Comparison of ENCODE assay signal across 8 mouse cellular contexts in the genomic region with DNA sequence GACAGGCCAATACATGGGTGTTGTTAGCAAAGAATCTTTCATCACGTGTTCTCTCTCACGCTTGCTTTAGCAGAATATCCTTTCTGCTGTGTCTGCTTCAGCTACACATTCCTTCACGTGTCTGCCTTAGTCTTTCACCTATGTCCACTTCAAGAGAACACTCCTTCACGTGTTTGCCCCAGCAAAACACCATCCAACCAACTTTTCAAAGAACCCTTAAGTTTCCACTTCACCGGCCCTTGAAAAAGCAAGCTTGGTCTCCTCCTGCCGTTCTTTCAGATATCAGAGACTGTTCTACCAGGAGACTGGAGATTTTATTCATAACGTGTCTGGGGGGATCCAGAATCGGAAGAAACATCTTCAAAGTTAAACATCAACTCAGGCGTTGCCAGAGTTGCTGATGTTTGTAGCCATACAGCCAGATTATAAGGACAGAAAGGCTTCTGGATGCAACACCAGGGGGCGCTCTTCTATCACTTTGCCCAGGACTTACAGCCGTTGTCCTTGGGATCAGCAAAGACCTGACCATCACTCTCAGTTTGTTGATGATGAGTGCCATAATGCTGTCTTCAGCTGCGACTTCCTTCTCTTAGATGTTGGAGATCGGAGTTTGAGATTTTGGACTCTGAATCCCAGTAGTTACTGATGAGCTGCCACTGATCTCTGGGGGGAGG. TPM values are rescaled to one million over a fixed set of nuclear protein-coding genes. Genes with fewer than 3 reads are reported as not detected.
A peak's percentile ranks its signal among the peaks of the same experiment; 100 is the strongest.
DNase-seq lines count a peak whose midpoint lies in the region; ATAC-seq and TF ChIP-seq lines count a peak whose summit lies in the region.

No protein-coding gene starts in this region.

- H3K36me3 ChIP-seq in forebrain, postnatal 0 days (ENCODE audit: insufficient read depth), result no peaks in the 10 kb centered on the region
- H3K36me3 ChIP-seq in forebrain, embryonic 12.5 days (replicated peaks), result no peaks in the 10 kb centered on the region

- H3K27me3 ChIP-seq in forebrain, postnatal 0 days (ENCODE audit: insufficient read depth, low read length), result no peaks in the 10 kb centered on the region
- peaks cover 37% of the 10 kb centered on the region for H3K27me3 ChIP-seq in forebrain, embryonic 12.5 days

- peak; percentile 45 for DNase-seq in forebrain, postnatal 0 days
- DNase-seq in urinary bladder, postnatal 14 days (ENCODE audit: low spot score), result peak; percentile 63
- DNase-seq in urinary bladder, adult 18-20 months (ENCODE audit: low spot score in 2 of 2), result no peak
- DNase-seq in cerebellum, postnatal 10 days, result peak; percentile 78 to 80
- peak; percentile 61 for DNase-seq in kidney, adult 9 months
- peak; percentile 26 for DNase-seq in yolk sac, embryonic 10.5 days (ENCODE audit: low spot score)

- H3K9ac ChIP-seq in forebrain, postnatal 0 days, result no peak overlapping the region
- no peak overlapping the region for H3K9ac ChIP-seq in forebrain, embryonic 12.5 days

- no peak overlapping the region for H3K4me3 ChIP-seq in forebrain, postnatal 0 days (ENCODE audit: low read depth, low read length)
- H3K4me3 ChIP-seq in forebrain, embryonic 12.5 days (replicated peaks), result no peak overlapping the region

- H3K4me2 ChIP-seq in forebrain, postnatal 0 days (ENCODE audit: low read depth), result no peak overlapping the region
- no peak overlapping the region for H3K4me2 ChIP-seq in forebrain, embryonic 12.5 days

- no peak overlapping the region for H3K27ac ChIP-seq in forebrain, postnatal 0 days (ENCODE audit: low read depth, low read length)
- H3K27ac ChIP-seq in forebrain, embryonic 12.5 days, result no peak overlapping the region

- TF ChIP-seq CTCF in forebrain, postnatal 0 days (IDR thresholded peaks at IDR 0.05; ENCODE audit: low read depth), result peak; percentile 67

- no peak for ATAC-seq in forebrain, postnatal 0 days
- no peak for ATAC-seq in forebrain, embryonic 12.5 days (ENCODE audit: low FRiP score)
- ATAC-seq in megakaryocyte progenitor cell, adult 5-6 weeks (replicated peaks; ENCODE audit: poor library complexity), result peak; percentile 81

- H3K4me1 ChIP-seq in forebrain, postnatal 0 days (ENCODE audit: insufficient read depth), result 0 out of 2 replicates have a peak, but pooled peaks cover 3% of the 10 kb centered on the region
- peaks cover 11% of the 10 kb centered on the region for H3K4me1 ChIP-seq in forebrain, embryonic 12.5 days

- no peaks in the 10 kb centered on the region for H3K9me3 ChIP-seq in forebrain, postnatal 0 days (ENCODE audit: low read length)
- no peaks in the 10 kb centered on the region for H3K9me3 ChIP-seq in forebrain, embryonic 12.5 days

- WGBS in forebrain, postnatal 0 days, result 35% methylated on average over 13 of the region's 13 CpGs
- WGBS in forebrain, embryonic 12.5 days, result 38% methylated on average over 13 of the region's 13 CpGs

RNA-seq across cellular contexts. Expression of gene Mrgbp, which starts 14.7 kb away (rescaled TPM):
- 55.0 and 63.2 TPM in 2 replicates for total RNA-seq in forebrain, postnatal 0 days (2014; rRNA removed)
- 31.8 and 34.2 TPM in 2 replicates for polyA plus RNA-seq in forebrain, postnatal 0 days (2015; fragmentation: Nextera tagmentation; extraction: Ambion mirVana)
- polyA plus RNA-seq in forebrain, embryonic 12.5 days (2016; fragmentation: Nextera tagmentation; extraction: Ambion mirVana), result 49.7 and 50.5 TPM in 2 replicates
- 34.2 and 36.6 TPM in 2 replicates for total RNA-seq in megakaryocyte progenitor cell, adult 5-6 weeks (2015)
- total RNA-seq in megakaryocyte progenitor cell, adult 5-6 weeks (2017), result 27.8 and 32.7 TPM in 2 replicates

RNA-seq across cellular contexts. Expression of gene Ogfr, which starts 22.7 kb away (rescaled TPM):
- total RNA-seq in forebrain, postnatal 0 days (2014; rRNA removed), result 116 and 127 TPM in 2 replicates
- polyA plus RNA-seq in forebrain, postnatal 0 days (2015; fragmentation: Nextera tagmentation; extraction: Ambion mirVana), result 84.7 and 86.0 TPM in 2 replicates
- polyA plus RNA-seq in forebrain, embryonic 12.5 days (2016; fragmentation: Nextera tagmentation; extraction: Ambion mirVana), result 96.7 and 96.8 TPM in 2 replicates
- 22.9 and 24.4 TPM in 2 replicates for total RNA-seq in megakaryocyte progenitor cell, adult 5-6 weeks (2015)
- total RNA-seq in megakaryocyte progenitor cell, adult 5-6 weeks (2017), result 34.9 and 47.6 TPM in 2 replicates

RNA-seq across cellular contexts. Expression of gene Col9a3, which starts 31.2 kb away (rescaled TPM):
- total RNA-seq in forebrain, postnatal 0 days (2014; rRNA removed), result 42.4 and 47.9 TPM in 2 replicates
- 46.8 and 49.5 TPM in 2 replicates for polyA plus RNA-seq in forebrain, postnatal 0 days (2015; fragmentation: Nextera tagmentation; extraction: Ambion mirVana)
- 25.7 and 28.6 TPM in 2 replicates for polyA plus RNA-seq in forebrain, embryonic 12.5 days (2016; fragmentation: Nextera tagmentation; extraction: Ambion mirVana)
- 0.30 TPM in 1 of 2 replicates, not detected in the other for total RNA-seq in megakaryocyte progenitor cell, adult 5-6 weeks (2015)
- total RNA-seq in megakaryocyte progenitor cell, adult 5-6 weeks (2017), result 0.47 TPM in 1 of 2 replicates, not detected in the other

Comparison
In these comparisons a context has a peak if more than half of its experiments do, and no peak if none do; other contexts are left out.
1. DNase-seq: peak in forebrain, postnatal 0 days (single experiment), urinary bladder, postnatal 14 days (single experiment), cerebellum, postnatal 10 days (2 of 2), kidney, adult 9 months (single experiment) and yolk sac, embryonic 10.5 days (single experiment); none in urinary bladder, adult 18-20 months (0 of 2).
2. RNA of gene Col9a3, which starts 31.2 kb away (total RNA-seq): 42.4 to 47.9 TPM in forebrain, postnatal 0 days; 0.30 to 0.47 TPM in megakaryocyte progenitor cell, adult 5-6 weeks; every median in the first group is over 10 times any median in the second.